Comparison of ENCODE assay signal across 8 mouse cellular contexts in the genomic region with DNA sequence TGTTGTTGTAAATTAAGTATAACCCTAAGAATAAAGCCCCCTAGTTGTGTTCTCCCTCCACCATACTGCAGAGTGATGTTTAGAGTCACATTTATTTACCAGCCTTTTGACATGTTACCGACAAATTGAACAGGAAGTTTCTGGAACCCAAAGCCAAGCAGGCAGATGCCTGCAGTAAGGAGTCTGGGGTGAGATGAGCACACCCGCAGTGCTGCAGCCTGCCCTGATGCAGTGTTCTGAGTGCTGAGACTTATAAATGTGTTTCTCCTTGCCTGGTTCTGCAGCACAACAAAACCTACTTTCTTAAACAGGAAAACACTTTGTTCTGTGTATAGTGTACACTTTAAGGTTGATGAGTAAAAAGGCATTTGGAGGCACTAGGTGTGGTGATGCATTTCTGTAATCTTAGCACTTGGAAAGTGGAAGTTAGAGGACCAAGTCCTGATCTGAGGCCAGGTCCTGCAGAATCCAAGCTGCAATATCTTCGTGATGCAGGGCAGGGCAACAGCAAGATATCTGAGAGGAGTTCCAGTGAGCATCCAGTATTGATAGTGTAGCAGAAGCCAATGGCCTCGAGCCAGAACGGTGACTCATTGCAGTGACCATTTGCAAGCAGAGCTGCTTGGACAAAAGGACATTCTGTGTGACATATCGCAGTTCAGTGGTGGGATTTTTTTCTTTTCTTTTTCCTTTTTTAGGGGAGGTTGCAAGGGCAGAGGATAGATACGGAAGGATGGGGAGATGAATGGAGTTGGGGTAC. TPM values are rescaled to one million over a fixed set of nuclear protein-coding genes. Genes with fewer than 3 reads are reported as not detected.
DNase-seq lines count a peak whose midpoint lies in the region.

No protein-coding gene starts in this region.

- peak; percentile 37 to 68 for DNase-seq in left cerebral cortex, adult 18-20 months (ENCODE audit: low spot score in 2 of 2)
- no peak for DNase-seq in left cerebral cortex, postnatal 14 days (ENCODE audit: low spot score in 2 of 2)
- DNase-seq in adrenal gland, postnatal 25 days: peak; percentile 95
- peak; percentile 98 for DNase-seq in heart, adult 11 months
- DNase-seq in kidney, postnatal 36 days: peak; percentile 53 to 74
- DNase-seq in skeletal muscle tissue, adult 2 months (ENCODE audit: low read depth, low spot score): peak; percentile 60
- no peak for DNase-seq in c-Kit-positive CD71-positive TER-119-positive erythroid progenitor cells, embryonic 14.5 days (ENCODE audit: low spot score)
- DNase-seq in thymus, postnatal 36 days: no peak

- intact Hi-C loops in left cerebral cortex, postnatal 14 days (cut with DNase I): no loop called here

RNA-seq across cellular contexts. Expression of gene Plekha5, which starts 58.0 kb away (rescaled TPM):
- total RNA-seq in left cerebral cortex, adult 18-20 months (2021): 100 to 1,000 TPM; 110 to 111 TPM
- total RNA-seq in left cerebral cortex, postnatal 14 days (2021): 10 to 100 TPM; 84.9 to 89.5 TPM
- 43.5 and 57.6 TPM in 2 replicates for total RNA-seq in adrenal gland, postnatal 25 days (2021)

Comparison
In these comparisons a context has a peak if more than half of its experiments do, and no peak if none do; other contexts are left out.
1. DNase-seq: peak in left cerebral cortex, adult 18-20 months (2 of 2), adrenal gland, postnatal 25 days (single experiment), heart, adult 11 months (single experiment), kidney, postnatal 36 days (2 of 2) and skeletal muscle tissue, adult 2 months (single experiment); none in left cerebral cortex, postnatal 14 days (0 of 2), c-Kit-positive CD71-positive TER-119-positive erythroid progenitor cells, embryonic 14.5 days (single experiment) and thymus, postnatal 36 days (0 of 2).